Mouse (Mus musculus): Measurements from ENCODE around the gene Erc2.
"Not testable (repeated sequence)": the region's sequence is repeated elsewhere in the genome, so short reads cannot be mapped to it uniquely, and the experiment has no call there.

Erc2 gene

GRCm38 (mm10) chr14:27828089-27828488 is 205.9 kb downstream of the Erc2 start:
- no peak for DNase-seq (ENCODE audit: low read depth, low spot score)

GRCm38 (mm10) chr14:27832196-27832595 is 210.0 kb downstream of the Erc2 start:
- DNase-seq (ENCODE audit: low read depth, low spot score): no peak

- no peak for DNase-seq (ENCODE audit: low read depth, low spot score)
Observed at GRCm38 (mm10) chr14:27835351-27835750, 213.1 kb downstream of the Erc2 start.

DNA sequence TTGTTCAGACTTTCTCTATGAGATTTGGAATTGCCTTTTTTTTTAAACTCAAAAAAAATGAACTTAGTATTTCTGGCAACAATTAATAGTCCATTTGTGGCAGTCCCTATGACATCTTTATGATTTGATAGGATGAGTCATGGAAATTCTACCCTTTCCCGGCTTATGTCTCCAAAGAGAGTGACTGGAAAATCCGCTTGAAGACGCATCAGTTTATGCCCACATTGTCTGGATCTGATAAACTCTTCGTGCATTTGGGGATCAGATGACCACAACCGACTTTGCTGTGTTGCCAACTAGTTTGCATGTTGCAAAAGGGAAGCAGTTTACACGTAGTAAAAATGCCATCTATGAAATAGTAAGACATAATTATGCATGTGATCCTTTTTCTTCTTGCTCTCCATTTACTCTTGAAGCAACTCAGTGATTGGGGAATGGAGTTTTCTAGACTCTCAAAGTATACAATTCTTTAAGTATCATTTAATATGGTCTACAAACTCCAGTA is 215.4 kb downstream of the Erc2 start:
- no peak for DNase-seq (ENCODE audit: low read depth, low spot score)

GRCm38 (mm10) chr14:27840120-27840519 is 217.9 kb downstream of the Erc2 start:
- no peak for DNase-seq (ENCODE audit: low read depth, low spot score)

DNA sequence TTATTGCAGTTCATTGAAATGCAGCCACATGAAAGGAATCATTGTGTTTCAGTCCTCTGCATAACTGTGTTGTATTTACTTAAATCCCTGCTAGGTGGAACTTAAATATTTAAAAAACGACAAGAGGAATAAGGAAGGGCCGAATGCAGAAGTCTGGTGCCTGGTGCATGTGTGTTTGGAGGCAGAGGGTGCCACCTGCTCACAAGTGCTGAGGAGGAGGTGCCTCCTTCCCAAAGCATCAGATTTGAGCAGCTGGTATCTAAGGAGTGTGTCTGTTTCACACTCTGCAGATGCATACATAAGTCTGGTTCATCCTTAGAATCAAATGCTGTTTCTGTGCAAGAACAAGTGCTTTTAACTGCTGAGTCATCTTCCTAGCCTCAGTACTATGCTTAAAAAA is 224.6 kb downstream of the Erc2 start:
- DNase-seq (ENCODE audit: low read depth, low spot score): no peak

DNA sequence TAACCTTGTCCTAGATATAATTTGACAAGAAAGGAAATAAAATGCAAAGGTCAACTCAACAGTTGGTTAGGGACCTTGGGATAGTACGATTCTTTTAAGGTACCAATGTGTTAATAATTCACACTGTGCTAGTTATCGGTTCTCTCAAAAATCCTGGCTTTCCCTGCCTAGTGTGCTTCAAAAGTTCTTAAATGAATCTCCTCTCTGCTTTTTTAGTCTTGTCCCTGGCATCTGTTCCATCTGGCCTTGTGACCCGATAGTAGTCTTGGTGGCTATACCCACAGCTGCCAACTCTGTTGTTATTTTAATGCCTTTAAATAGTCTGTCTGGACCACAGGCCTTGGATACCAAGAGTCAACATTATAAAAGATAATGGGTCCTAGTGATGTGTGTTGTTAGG is 225.1 kb downstream of the Erc2 start:
- DNase-seq (ENCODE audit: low read depth, low spot score): no peak

GRCm38 (mm10) chr14:27851231-27851630 is 229.0 kb downstream of the Erc2 start:
- DNase-seq (ENCODE audit: low read depth, low spot score): no peak

- no peak for DNase-seq (ENCODE audit: low read depth, low spot score)
Observed at GRCm38 (mm10) chr14:27852606-27853005, 230.4 kb downstream of the Erc2 start.

GRCm38 (mm10) chr14:27860371-27861046 is 238.3 kb downstream of the Erc2 start:
- no peak for DNase-seq (ENCODE audit: low read depth, low spot score)

DNA sequence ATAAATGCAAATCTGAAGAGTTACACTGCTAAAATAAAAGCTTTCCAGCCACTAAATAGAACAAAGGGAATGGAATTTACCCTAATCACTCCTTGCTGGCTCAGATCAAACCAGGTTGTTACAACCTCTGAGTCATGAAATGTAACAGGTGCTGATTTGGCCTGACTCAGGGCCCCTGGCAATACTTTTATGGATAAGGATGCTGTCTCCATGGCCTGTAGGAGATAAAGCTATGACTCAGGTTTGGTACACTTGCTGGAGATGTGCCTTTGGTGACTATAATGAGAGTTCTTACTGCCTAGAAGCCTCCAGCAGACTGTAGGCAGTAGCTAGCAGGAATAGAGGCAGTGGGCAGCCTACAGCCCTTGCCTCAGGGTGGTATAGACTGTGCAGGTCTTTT is 240.1 kb downstream of the Erc2 start:
- no peak for DNase-seq (ENCODE audit: low read depth, low spot score)

DNA sequence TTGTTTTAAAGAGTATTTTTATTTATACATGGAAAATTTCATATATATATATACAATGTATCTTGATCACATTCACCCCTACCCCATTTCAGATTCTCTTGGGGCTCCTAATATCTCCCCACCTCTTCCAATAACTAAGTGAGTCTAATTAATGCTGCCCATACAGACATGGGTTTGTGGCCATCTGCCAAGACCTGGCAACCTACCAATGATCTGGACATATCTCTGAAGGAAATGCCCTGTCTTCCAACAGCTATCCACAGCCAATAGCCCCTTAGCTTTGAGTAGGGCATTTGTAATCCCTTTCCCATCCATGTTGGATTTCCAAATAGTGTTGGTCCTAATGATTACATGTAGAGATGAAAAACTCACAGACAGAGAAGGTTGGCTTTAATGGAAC is 245.2 kb downstream of the Erc2 start:
- no peak for DNase-seq (ENCODE audit: low read depth, low spot score)

DNA sequence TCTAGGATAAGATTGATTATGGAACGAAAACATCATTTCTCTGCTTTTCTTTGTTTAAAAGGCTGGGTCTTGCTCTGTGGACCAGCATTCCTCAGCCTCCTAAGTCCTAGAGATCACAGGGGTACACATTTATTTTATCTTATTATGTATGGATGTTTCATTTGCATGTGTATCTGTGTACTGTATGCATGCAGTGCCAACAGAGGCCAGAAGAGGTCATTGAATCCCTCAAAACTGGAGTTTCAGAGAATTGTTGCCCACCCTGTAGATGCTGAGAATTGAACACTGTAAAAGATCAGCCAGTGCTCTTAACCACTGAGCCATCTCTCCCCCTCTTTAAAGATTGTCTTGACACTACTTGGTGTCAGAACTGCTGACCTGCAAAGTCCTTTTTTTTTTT is 251.4 kb downstream of the Erc2 start:
- no peak for DNase-seq (ENCODE audit: low read depth, low spot score)

DNA sequence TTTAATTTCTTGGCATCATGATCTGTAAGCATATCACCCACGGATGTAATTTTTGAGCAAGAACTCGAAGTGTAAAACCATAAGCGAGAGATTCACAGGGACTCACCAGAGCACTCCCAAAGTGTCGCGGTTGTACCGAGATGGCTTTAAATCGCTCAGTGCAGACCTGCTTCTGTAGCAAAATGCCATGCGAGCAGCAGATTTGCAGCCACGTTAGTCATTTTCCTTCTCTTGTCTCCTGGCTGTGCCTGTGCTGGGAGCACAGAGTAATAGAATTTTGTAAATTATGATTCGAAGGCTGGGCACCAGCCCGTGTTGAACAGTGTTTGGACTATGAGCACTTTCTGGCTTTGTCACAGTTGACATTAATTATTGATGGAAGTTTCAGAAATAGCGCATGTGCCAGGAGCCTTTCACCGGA is 253.8 kb downstream of the Erc2 start:
- no peak for DNase-seq (ENCODE audit: low read depth, low spot score)

DNA sequence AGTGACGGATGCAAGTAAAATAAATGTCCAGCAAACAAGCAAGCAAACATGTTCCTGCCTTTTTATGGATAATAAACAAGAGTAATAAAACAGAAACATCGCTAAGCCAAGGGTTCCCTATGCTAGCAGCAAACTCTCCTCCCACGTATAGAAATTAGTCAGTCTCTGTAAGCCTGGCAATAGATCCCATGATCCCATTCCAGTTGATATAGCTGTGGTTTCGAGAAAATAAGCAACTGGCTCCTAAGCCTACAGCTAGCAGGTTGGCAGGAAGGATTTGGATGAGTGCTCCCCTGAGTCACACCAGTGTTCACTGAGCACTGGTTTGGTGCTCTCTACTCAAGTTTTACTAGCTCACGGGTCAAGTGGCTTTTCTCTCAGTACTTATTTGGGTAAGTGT is 259.7 kb downstream of the Erc2 start:
- DNase-seq (ENCODE audit: low read depth, low spot score): no peak

DNA sequence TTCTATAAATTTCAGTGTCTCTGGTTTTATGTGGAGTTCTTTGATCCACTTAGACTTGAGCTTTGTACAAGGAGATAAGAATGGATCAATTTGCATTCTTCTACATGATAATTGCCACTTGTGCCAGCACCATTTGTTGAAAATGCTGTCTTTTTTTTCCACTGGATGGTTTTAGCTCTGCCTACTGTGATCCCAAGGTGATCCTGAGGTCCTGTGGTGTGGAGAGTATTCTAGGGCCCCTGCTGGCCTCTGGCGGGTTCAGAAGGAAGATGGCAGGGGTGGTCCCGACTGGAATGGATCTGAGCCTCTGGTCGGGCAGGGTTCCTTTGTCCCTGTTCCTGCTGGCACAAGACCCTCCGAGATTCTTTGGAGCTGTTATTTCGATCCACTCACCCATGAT is 264.1 kb downstream of the Erc2 start:
- DNase-seq (ENCODE audit: low read depth, low spot score): not testable (repeated sequence)

- DNase-seq (ENCODE audit: low read depth, low spot score): no peak
Observed at GRCm38 (mm10) chr14:27887488-27887887, 265.3 kb downstream of the Erc2 start.

DNA sequence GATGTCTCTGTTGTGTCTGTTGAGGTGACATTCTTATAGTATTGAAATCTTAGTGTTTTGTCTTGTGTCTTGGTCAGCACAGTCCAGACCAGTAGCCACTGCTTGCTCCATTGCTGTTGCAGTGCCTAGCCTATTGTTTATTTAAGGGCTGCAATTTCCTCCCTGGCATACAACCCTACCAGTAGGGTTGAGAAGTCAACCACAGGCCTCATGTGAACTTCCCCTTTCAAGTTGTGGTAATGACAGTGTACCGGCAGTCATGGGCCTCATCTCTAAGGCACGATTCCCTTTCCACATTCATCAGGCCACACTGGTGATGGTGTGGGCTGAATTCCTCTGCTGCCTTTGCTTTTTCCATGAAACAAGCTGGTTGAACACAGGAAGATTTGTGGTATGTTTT is 267.4 kb downstream of the Erc2 start:
- DNase-seq (ENCODE audit: low read depth, low spot score): no peak

DNA sequence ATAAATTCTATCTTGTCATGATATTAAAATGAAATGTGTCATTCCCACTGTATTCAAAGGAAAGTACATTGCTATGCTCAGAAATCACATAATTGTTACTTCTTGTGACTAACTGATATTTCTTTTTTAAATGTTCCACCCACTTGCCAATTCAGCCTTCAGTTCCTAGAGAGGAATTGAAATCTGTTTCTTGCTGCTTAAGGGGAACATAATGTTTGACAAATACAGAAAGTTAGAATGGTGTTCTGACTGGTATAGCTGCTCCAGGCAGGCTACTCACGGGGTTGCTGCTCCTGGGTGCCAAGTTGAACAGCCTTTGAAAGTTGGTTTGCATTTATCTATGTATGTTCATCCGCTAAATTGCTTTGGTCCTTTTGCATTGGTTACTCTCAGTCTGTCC is 270.2 kb downstream of the Erc2 start:
- DNase-seq (ENCODE audit: low read depth, low spot score): no peak

- DNase-seq (ENCODE audit: low read depth, low spot score): no peak
Observed at GRCm38 (mm10) chr14:27901772-27902171, 279.5 kb downstream of the Erc2 start.

DNA sequence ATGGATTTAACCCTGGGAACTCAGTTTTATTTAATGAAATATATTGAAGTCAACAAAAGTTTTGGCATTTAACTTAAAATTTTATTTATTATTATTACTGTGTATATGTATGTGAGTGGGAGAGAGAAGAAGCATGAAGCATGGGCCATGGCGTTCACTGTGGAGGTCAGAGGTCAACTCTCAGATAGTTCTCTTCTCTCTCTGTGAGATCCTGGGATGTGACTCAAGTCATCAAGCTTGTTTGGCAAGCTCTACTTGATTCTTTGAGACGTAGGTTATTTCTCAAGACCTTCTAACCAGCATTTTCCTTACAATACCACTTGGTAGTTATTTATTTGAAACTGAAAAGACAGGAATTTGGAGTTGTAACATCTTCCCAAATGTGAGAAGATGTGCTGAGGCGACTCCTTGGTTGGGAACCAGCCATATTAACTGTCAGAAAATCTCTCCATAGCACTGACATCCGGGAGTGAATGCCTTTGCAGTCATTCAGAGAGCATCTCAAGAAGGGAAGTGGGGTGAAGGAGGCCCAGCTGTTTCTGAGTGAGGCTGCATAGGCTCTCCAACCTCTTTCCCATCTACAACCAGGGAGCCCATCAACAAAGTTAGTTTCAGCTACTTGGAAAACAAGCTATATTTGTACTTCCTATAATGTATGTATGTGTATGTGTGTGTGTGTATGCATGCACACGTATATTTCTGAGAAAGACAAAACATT is 299.6 kb downstream of the Erc2 start:
- DNase-seq (ENCODE audit: low read depth, low spot score): no peak

DNA sequence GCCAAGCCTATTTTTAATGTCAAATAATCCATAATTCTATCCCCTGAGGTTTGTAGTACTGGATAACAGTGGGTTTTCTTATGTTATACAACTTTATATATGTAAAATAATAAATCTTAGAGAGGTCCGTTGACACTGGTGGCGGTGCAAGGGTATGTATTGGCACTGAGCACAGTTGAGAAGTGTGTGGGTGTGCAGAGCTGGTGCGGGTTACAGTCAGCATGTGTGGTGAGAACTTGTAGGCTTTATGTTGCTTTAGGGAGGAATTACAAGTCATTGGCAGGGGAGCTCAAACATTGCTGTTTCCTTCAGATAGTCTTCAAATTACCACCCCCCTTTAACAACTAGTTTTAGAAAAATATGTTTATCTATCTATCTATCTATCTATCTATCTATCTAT is 305.1 kb downstream of the Erc2 start:
- DNase-seq (ENCODE audit: low read depth, low spot score): no peak

GRCm38 (mm10) chr14:27933533-27933932 is 311.3 kb downstream of the Erc2 start:
- DNase-seq (ENCODE audit: low read depth, low spot score): no peak
